Mouse (Mus musculus) lung, embryonic 16.5 days (tissue): ENCODE measurements around the gene Pdxk. TPM values are rescaled to one million over a fixed set of nuclear protein-coding genes. Genes with fewer than 3 reads are reported as not detected.
A peak's percentile ranks its signal among the peaks of the same experiment; 100 is the strongest.

ENCODE experiments used
- ATAC-seq: fragments of 200-750 bp; cut with Nextera tagmentation; 2 replicates; pipeline ENCODE4 v1.8.0; 2017; ENCODE audit warnings: low read depth, mild to moderate bottlenecking, moderate library complexity
- H3K27ac ChIP-seq: fragments of 300-500 bp; sonication (generic); 2 replicates; pipeline ENCODE4 v1.5.1; 2014; ENCODE audit warnings: mild to moderate bottlenecking, control low read depth, low read length
- H3K27me3 ChIP-seq: fragments of 300-500 bp; sonication (generic); 2 replicates; pipeline ENCODE4 v1.6.1; 2014; ENCODE audit warnings: low read depth, low read length, mixed read lengths; ENCODE audit not compliant: control insufficient read depth, insufficient read depth
- H3K36me3 ChIP-seq: fragments of 300-500 bp; sonication (generic); 2 replicates; pipeline ENCODE4 v1.6.1; 2014; ENCODE audit warnings: low read length; ENCODE audit not compliant: control insufficient read depth, insufficient read depth
- H3K4me1 ChIP-seq: fragments of 300-500 bp; sonication (generic); replicated peaks from 2 replicates; pipeline ENCODE4 v1.6.1; 2014; ENCODE audit warnings: low read length, mixed read lengths; ENCODE audit not compliant: control insufficient read depth, insufficient read depth
- H3K4me2 ChIP-seq: fragments of 300-500 bp; sonication (generic); 2 replicates; pipeline ENCODE4 v1.6.1; 2014; ENCODE audit warnings: low read depth, low read length, control low read depth
- H3K4me3 ChIP-seq: fragments of 300-500 bp; sonication (generic); 2 replicates; pipeline ENCODE4 v1.5.1; 2014; ENCODE audit warnings: mild to moderate bottlenecking, low read length, control low read depth
- H3K9ac ChIP-seq: fragments of 300-500 bp; sonication (generic); 2 replicates; pipeline ENCODE4 v1.6.1; 2014; ENCODE audit warnings: low read length, control low read depth
- H3K9me3 ChIP-seq: fragments of 300-500 bp; sonication (generic); 2 replicates; pipeline ENCODE4 v1.6.1; 2016; ENCODE audit warnings: low read length; ENCODE audit not compliant: control insufficient read depth
- WGBS: fragments of 180-500 bp; shearing (Covaris S2); extraction: QIAGEN DNeasy Blood & Tissue Kit; methylation state at CpG from one replicate; pipeline ENCODE4 v1.1.7; 2014; 5-methylcytosine and 5-hydroxymethylcytosine counted together
- polyA plus RNA-seq: library from polyadenylated mRNA; unstranded; fragments of >200 nt; fragmentation: Nextera tagmentation; extraction: Ambion mirVana; gene quantifications from 2 replicates; pipeline ENCODE4 v1.2.1, GENCODE M21; 2015

The Pdxk gene
- polyA plus RNA-seq, 1 experiment from 2014 or later, result 8.0 TPM

DNA sequence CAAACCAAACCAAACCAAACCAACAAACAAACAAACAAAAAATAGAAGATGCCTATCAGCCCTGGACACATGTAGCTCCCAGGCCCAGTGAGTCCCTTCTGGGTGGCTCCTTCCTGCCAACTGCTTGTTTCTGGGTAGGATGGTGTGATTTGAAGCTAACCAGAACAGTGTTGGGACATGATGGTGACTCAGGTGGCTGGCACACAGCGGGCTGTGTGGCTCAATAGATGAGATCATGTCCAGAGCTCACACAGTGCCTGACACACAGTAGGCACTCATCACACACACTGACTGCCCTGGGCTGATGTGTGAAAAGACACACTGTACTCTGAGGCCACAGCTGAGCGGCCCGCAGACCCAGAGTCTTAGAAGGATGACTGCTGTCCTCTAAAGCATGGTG lies 18.6 kb downstream of the Pdxk start:
- Histone ChIP-seq H3K36me3 (no peaks in the 10 kb centered on the region), H3K4me3 (no peak overlapping the region), H3K4me1 (no peaks in the 10 kb centered on the region), H3K27me3 (no peaks in the 10 kb centered on the region), H3K27ac (no peak overlapping the region), H3K4me2 (no peak overlapping the region), H3K9me3 (no peaks in the 10 kb centered on the region), H3K9ac (no peak overlapping the region)
- 92% methylated on average over 3 of the region's 3 CpGs for WGBS
- no peak for ATAC-seq

DNA sequence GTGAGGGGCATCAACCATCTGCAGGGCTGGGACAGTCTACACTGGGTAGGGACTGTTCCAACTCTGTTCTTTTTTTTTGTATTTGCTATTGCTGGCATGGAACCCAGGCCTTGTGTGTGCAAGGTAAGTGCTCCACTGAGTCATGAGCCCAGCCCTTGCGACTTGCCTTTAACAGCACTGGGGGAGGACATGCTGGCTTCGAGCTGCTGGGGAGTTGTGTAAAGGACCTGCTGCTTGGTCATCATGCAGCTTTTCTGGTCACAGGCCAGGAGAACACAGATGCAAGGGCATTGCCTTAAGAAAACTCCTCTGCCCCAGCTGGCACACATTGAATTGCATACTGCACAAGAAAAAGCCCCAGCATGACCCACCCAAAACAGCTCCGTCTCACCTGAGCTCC lies 22.5 kb downstream of the Pdxk start:
- Histone ChIP-seq H3K27ac (no peak overlapping the region), H3K9me3 (no peaks in the 10 kb centered on the region), H3K4me3 (no peak overlapping the region), H3K4me1 (no peaks in the 10 kb centered on the region), H3K36me3 (no peaks in the 10 kb centered on the region), H3K4me2 (no peak overlapping the region), H3K9ac (no peak overlapping the region), H3K27me3 (no peaks in the 10 kb centered on the region)
- 95% methylated on average over 3 of the region's 3 CpGs for WGBS
- ATAC-seq, result no peak

DNA sequence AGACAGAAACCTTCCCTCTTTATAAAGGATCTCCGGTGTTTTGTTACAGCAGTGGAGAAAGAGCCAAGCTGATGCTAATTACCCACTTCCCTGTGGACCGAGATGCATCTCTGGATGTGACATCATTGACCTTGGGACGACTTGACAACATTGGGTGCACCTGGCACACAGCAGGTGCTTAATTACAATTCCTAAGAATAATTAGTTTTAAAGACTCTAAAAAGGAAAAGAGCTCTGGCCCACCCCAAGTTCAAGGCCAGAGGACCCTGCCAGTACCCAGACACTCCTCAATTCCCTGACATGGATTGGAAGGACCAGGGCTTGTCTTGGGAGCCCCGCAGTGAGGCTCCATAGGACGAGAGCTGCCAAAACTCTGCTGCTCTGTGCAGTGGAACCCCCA lies 23.2 kb downstream of the Pdxk start:
- ATAC-seq, result no peak
- Histone ChIP-seq H3K9ac (no peak overlapping the region), H3K27me3 (no peaks in the 10 kb centered on the region), H3K36me3 (no peaks in the 10 kb centered on the region), H3K9me3 (no peaks in the 10 kb centered on the region), H3K4me1 (no peaks in the 10 kb centered on the region), H3K4me3 (no peak overlapping the region), H3K4me2 (no peak overlapping the region), H3K27ac (no peak overlapping the region)
- 84% methylated on average over 5 of the region's 5 CpGs for WGBS

DNA sequence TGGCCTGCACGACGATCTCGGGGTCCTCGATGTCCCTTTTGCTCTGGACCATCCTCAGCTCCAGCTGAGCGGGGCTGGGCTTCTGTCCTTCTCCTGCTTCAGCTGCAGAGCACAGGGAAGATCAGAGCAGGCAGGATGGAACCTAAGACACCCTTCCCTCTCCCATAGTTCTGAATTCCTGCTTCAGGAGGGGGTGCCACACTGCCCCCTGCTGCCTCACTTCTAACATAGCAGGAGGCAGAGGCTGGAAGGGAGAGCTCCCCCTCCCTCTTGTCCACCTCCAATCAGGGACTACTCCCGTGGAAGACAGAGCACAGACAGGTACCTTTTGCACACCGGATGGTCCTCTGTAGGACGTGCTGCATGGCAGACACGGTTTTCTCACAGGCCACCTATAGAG lies 24.0 kb downstream of the Pdxk start:
- no peak overlapping the region for H3K9ac ChIP-seq
- ATAC-seq, result no peak
- H3K27ac ChIP-seq, result no peak overlapping the region
- 59% methylated on average over 9 of the region's 9 CpGs for WGBS
- no peaks in the 10 kb centered on the region for H3K36me3 ChIP-seq
- no peaks in the 10 kb centered on the region for H3K4me1 ChIP-seq
- H3K9me3 ChIP-seq, result no peaks in the 10 kb centered on the region
- no peak overlapping the region for H3K4me2 ChIP-seq
- no peaks in the 10 kb centered on the region for H3K27me3 ChIP-seq
- H3K4me3 ChIP-seq, result no peak overlapping the region

DNA sequence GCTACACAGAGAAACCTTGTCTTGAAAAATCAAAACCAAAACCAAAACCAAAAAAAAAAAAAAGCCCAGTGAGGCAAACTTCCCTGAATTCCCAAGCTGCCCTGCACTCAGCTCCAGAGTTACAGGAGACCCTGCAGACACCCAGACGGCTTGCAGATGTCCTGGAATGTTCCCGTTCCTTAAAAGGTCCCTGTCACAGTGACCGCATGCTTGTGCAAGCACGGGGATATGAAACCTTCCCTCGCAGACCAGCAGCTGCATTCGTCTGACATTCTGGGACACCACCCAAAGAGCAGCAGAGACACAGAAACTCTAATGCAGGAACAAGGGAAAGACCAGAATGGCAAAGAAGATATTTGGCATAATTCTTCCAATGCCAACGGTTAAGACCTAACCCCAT lies 24.8 kb downstream of the Pdxk start:
- H3K4me1 ChIP-seq, result no peaks in the 10 kb centered on the region
- no peaks in the 10 kb centered on the region for H3K27me3 ChIP-seq
- H3K27ac ChIP-seq, result no peak overlapping the region
- WGBS, result 78% methylated on average over 7 of the region's 7 CpGs
- no peaks in the 10 kb centered on the region for H3K9me3 ChIP-seq
- H3K36me3 ChIP-seq, result no peaks in the 10 kb centered on the region
- H3K4me3 ChIP-seq, result no peak overlapping the region
- no peak overlapping the region for H3K9ac ChIP-seq
- H3K4me2 ChIP-seq, result no peak overlapping the region
- no peak for ATAC-seq

DNA sequence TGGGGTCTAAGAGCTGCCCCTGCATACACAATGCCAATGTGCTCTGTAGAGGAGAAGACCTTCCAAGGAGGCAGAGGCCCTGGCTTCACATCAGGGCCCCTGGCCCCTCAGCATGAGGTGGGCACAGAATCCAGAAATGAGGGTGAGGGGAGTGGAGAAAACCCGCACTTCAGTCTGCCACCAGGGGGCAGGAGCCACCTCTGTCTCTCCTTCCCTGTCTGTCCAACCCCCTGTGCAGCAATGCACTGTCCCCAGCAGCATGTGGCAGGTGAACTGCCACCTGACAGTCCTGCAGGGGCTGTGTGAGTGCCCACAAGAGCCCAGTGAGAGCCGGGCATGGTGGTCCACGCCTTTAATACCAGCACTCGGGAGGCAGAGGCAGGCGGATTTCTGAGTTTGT lies 25.2 kb downstream of the Pdxk start:
- Histone ChIP-seq H3K27me3 (no peaks in the 10 kb centered on the region), H3K9ac (no peak overlapping the region), H3K27ac (no peak overlapping the region), H3K36me3 (no peaks in the 10 kb centered on the region), H3K4me1 (no peaks in the 10 kb centered on the region), H3K4me2 (no peak overlapping the region), H3K4me3 (no peak overlapping the region), H3K9me3 (no peaks in the 10 kb centered on the region)
- WGBS, result 51% methylated on average over 5 of the region's 5 CpGs
- ATAC-seq, result no peak

DNA sequence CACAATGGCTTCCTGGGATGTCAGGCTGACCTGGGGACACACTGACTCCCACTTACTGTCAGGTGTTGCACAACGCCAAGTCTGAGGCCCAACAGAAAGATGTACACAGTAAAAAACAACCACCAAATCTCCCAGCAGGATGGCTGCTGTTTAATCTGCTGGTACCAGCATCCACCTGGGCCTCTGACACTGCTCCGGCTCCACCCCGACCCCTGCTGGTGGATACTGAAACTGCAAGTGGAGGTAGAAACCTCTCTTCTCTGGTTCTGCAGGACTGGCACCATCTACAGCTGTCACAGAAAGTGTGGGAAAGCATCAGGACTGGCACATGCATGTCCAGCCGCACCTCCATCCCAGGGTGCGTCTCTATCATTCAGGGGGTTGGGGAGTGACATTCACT lies 26.7 kb downstream of the Pdxk start:
- Histone ChIP-seq H3K9ac (no peak overlapping the region), H3K4me3 (no peak overlapping the region), H3K4me2 (no peak overlapping the region), H3K4me1 (no peaks in the 10 kb centered on the region), H3K9me3 (no peaks in the 10 kb centered on the region), H3K27ac (no peak overlapping the region), H3K36me3 (no peaks in the 10 kb centered on the region), H3K27me3 (no peaks in the 10 kb centered on the region)
- 12% methylated on average over 5 of the region's 5 CpGs for WGBS
- ATAC-seq, result peak; percentile 18; the same call in 1 of the 2 replicates

DNA sequence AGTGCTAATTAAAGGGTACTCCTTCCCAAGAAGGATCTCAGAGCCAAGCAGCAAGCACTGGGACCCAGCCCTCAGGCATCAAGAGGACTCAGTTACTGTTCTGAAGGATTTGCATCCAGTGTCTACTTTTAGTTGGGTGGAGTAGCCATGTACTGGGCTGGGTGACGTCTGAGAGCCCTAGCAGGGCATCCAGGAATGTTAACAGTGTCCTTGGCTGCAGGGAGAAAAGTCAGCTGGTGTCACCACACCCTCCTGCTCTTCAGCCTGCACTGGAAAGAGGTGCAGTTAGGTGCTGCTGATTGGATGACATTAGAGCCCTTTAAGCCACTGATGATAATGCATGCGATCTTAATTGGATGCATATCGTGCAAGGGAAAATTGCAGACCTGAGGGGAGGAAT lies 31.9 kb downstream of the Pdxk start:
- H3K27me3 ChIP-seq, result no peaks in the 10 kb centered on the region
- H3K27ac ChIP-seq, result no peak overlapping the region
- no peak overlapping the region for H3K4me3 ChIP-seq
- no peak overlapping the region for H3K9ac ChIP-seq
- no peak for ATAC-seq
- H3K4me2 ChIP-seq, result no peak overlapping the region
- peaks cover 6% of the 10 kb centered on the region for H3K36me3 ChIP-seq
- H3K4me1 ChIP-seq, result no peaks in the 10 kb centered on the region
- no peaks in the 10 kb centered on the region for H3K9me3 ChIP-seq
- WGBS, result 71% methylated on average over 3 of the region's 3 CpGs

DNA sequence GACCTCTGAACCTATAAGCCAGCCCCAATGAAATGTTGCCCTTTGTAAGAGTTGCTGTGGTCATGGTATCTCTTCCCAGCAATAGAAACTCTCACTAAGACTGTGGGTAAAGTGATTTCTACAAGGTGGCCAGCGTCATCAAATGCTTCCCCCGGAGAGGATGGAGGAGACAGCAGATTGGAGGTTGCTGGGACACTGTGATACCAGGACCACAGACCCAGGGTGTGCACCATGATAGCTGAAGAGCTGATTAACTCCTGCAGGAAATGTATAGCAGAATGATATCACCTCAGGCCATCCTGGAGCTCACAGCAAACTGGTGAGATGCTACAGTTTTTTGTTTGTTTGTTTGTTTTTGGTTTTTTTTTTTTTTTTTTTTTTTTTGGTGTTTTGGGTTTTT lies 35.0 kb downstream of the Pdxk start:
- H3K4me3 ChIP-seq, result no peak overlapping the region
- WGBS, result 90% methylated on average over 2 of the region's 2 CpGs
- H3K4me1 ChIP-seq, result 0 out of 2 replicates have a peak, but pooled peaks cover 2% of the 10 kb centered on the region

DNA sequence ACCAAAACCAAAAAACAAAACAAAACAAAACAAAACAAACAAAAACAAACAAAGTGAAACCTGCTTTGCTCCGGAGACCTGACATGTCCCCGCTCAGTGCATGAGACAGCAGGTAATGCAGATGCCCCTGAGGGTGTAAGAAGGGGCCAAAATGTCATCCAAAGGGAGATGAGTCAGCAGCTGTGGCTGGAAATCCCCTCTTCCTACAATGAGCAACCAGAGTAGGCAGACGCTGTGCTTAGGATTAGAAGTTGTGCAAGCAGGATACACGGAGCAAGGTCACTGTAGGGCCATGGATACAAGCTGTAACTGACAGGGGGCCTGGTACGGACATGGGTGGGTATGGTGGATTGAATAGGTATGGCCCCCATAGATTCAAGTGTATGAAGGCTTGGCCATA lies 35.6 kb downstream of the Pdxk start:
- Histone ChIP-seq H3K9ac (no peak overlapping the region), H3K9me3 (no peaks in the 10 kb centered on the region), H3K27me3 (no peaks in the 10 kb centered on the region), H3K4me3 (no peak overlapping the region), H3K4me2 (no peak overlapping the region), H3K4me1 (0 out of 2 replicates have a peak, but pooled peaks cover 2% of the 10 kb centered on the region), H3K27ac (no peak overlapping the region), H3K36me3 (peaks cover 17% of the 10 kb centered on the region)
- no peak for ATAC-seq
- WGBS, result 81% methylated on average over 5 of the region's 5 CpGs

More for the DNA sequence above, 35.0 kb downstream of the Pdxk start:
- no peak overlapping the region for H3K9ac ChIP-seq
- H3K4me2 ChIP-seq, result no peak overlapping the region
- H3K9me3 ChIP-seq, result no peaks in the 10 kb centered on the region
- no peak overlapping the region for H3K27ac ChIP-seq
- ATAC-seq, result no peak
- H3K36me3 ChIP-seq, result peaks cover 17% of the 10 kb centered on the region
- no peaks in the 10 kb centered on the region for H3K27me3 ChIP-seq
